Mouse (Mus musculus): ENCODE results near the gene Rnf182. TPM values are rescaled to one million over a fixed set of nuclear protein-coding genes. Genes with fewer than 3 reads are reported as not detected.

Rnf182 gene
- 3.2 and 3.7 TPM in 2 replicates for polyA plus RNA-seq (2014; fragmentation: Nextera tagmentation; extraction: Ambion mirVana)

GRCm38 (mm10) chr13:43615577-43616254 is at the start of gene Rnf182:
Gene Rnf182, plus strand, starts transcription at chr13:43615710.
- no peaks in the 10 kb centered on the region for H3K27me3 ChIP-seq (ENCODE audit: control insufficient read depth, insufficient read depth, low read length)
- H3K9ac ChIP-seq (replicated peaks; ENCODE audit: low read depth, low read length): peak within 1 kb of the TSS; percentile 48
- H3K4me1 ChIP-seq (ENCODE audit: control insufficient read depth, insufficient read depth, low read length): no peaks in the 10 kb centered on the region
- no peaks in the 10 kb centered on the region for H3K36me3 ChIP-seq (ENCODE audit: control insufficient read depth, insufficient read depth, low read length)
- peak within 1 kb of the TSS; percentile 97 for H3K4me2 ChIP-seq (replicated peaks; ENCODE audit: low read depth, low read length)
- H3K27ac ChIP-seq (ENCODE audit: low read length): no peak within 1 kb of the TSS
- no peaks in the 10 kb centered on the region for H3K9me3 ChIP-seq (ENCODE audit: control insufficient read depth, low read depth, low read length)
- 1% methylated on average over 53 of the region's 58 CpGs for WGBS
- peak within 1 kb of the TSS; percentile 64 for H3K4me3 ChIP-seq (ENCODE audit: low read depth, low read length)
- ATAC-seq (ENCODE audit: insufficient number of reproducible peaks, insufficient read depth, low FRiP score, low read depth): peak; percentile 88

GRCm38 (mm10) chr13:43566184-43566583 is 49.3 kb upstream of the Rnf182 start:
- WGBS: 94% methylated on average over 8 of the region's 8 CpGs
- H3K27me3 ChIP-seq (ENCODE audit: control insufficient read depth, insufficient read depth, low read length): no peaks in the 10 kb centered on the region
- no peaks in the 10 kb centered on the region; the same call in 1 of the 2 replicates for H3K9me3 ChIP-seq (ENCODE audit: control insufficient read depth, low read depth, low read length)
- ATAC-seq (ENCODE audit: insufficient number of reproducible peaks, insufficient read depth, low FRiP score, low read depth): no peak
- H3K27ac ChIP-seq (ENCODE audit: low read length): no peak overlapping the region
- 0 out of 2 replicates have a peak, but pooled peaks cover 5% of the 10 kb centered on the region for H3K4me1 ChIP-seq (ENCODE audit: control insufficient read depth, insufficient read depth, low read length)
- no peaks in the 10 kb centered on the region for H3K36me3 ChIP-seq (ENCODE audit: control insufficient read depth, insufficient read depth, low read length)
- no peak overlapping the region for H3K4me2 ChIP-seq (replicated peaks; ENCODE audit: low read depth, low read length)
- no peak overlapping the region for H3K4me3 ChIP-seq (ENCODE audit: low read depth, low read length)
- H3K9ac ChIP-seq (replicated peaks; ENCODE audit: low read depth, low read length): no peak overlapping the region

GRCm38 (mm10) chr13:43567141-43567891 is 48.2 kb upstream of the Rnf182 start:
- H3K9me3 ChIP-seq (ENCODE audit: control insufficient read depth, low read depth, low read length): no peaks in the 10 kb centered on the region; the same call in 1 of the 2 replicates
- WGBS: 70% methylated on average over 23 of the region's 25 CpGs
- H3K4me3 ChIP-seq (ENCODE audit: low read depth, low read length): no peak overlapping the region
- peak overlapping the region; percentile 39; the same call in 1 of the 2 replicates for H3K27ac ChIP-seq (ENCODE audit: low read length)
- H3K36me3 ChIP-seq (ENCODE audit: control insufficient read depth, insufficient read depth, low read length): no peaks in the 10 kb centered on the region
- H3K27me3 ChIP-seq (ENCODE audit: control insufficient read depth, insufficient read depth, low read length): no peaks in the 10 kb centered on the region
- no peak for ATAC-seq (ENCODE audit: insufficient number of reproducible peaks, insufficient read depth, low FRiP score, low read depth)
- no peak overlapping the region for H3K4me2 ChIP-seq (replicated peaks; ENCODE audit: low read depth, low read length)
- 0 out of 2 replicates have a peak, but pooled peaks cover 5% of the 10 kb centered on the region for H3K4me1 ChIP-seq (ENCODE audit: control insufficient read depth, insufficient read depth, low read length)
- no peak overlapping the region for H3K9ac ChIP-seq (replicated peaks; ENCODE audit: low read depth, low read length)

GRCm38 (mm10) chr13:43573979-43574378 is 41.5 kb upstream of the Rnf182 start:
- WGBS: 66% methylated on average over 2 of the region's 2 CpGs
- no peaks in the 10 kb centered on the region for H3K4me1 ChIP-seq (ENCODE audit: control insufficient read depth, insufficient read depth, low read length)
- H3K27ac ChIP-seq (ENCODE audit: low read length): no peak overlapping the region
- H3K9ac ChIP-seq (replicated peaks; ENCODE audit: low read depth, low read length): no peak overlapping the region
- no peaks in the 10 kb centered on the region for H3K36me3 ChIP-seq (ENCODE audit: control insufficient read depth, insufficient read depth, low read length)
- no peaks in the 10 kb centered on the region for H3K27me3 ChIP-seq (ENCODE audit: control insufficient read depth, insufficient read depth, low read length)
- H3K4me2 ChIP-seq (replicated peaks; ENCODE audit: low read depth, low read length): no peak overlapping the region
- no peak overlapping the region for H3K4me3 ChIP-seq (ENCODE audit: low read depth, low read length)
- ATAC-seq (ENCODE audit: insufficient number of reproducible peaks, insufficient read depth, low FRiP score, low read depth): no peak
- H3K9me3 ChIP-seq (ENCODE audit: control insufficient read depth, low read depth, low read length): no peaks in the 10 kb centered on the region; the same call in 1 of the 2 replicates

GRCm38 (mm10) chr13:43575431-43575830 is 40.1 kb upstream of the Rnf182 start:
- H3K9me3 ChIP-seq (ENCODE audit: control insufficient read depth, low read depth, low read length): no peaks in the 10 kb centered on the region; the same call in 1 of the 2 replicates
- no peak overlapping the region for H3K4me3 ChIP-seq (ENCODE audit: low read depth, low read length)
- no peaks in the 10 kb centered on the region for H3K27me3 ChIP-seq (ENCODE audit: control insufficient read depth, insufficient read depth, low read length)
- H3K4me1 ChIP-seq (ENCODE audit: control insufficient read depth, insufficient read depth, low read length): no peaks in the 10 kb centered on the region
- 92% methylated on average over 5 of the region's 5 CpGs for WGBS
- no peak overlapping the region for H3K4me2 ChIP-seq (replicated peaks; ENCODE audit: low read depth, low read length)
- H3K36me3 ChIP-seq (ENCODE audit: control insufficient read depth, insufficient read depth, low read length): no peaks in the 10 kb centered on the region
- H3K27ac ChIP-seq (ENCODE audit: low read length): no peak overlapping the region
- ATAC-seq (ENCODE audit: insufficient number of reproducible peaks, insufficient read depth, low FRiP score, low read depth): no peak
- H3K9ac ChIP-seq (replicated peaks; ENCODE audit: low read depth, low read length): no peak overlapping the region

- no peak overlapping the region for H3K27ac ChIP-seq (ENCODE audit: low read length)
- no peaks in the 10 kb centered on the region for H3K27me3 ChIP-seq (ENCODE audit: control insufficient read depth, insufficient read depth, low read length)
- H3K36me3 ChIP-seq (ENCODE audit: control insufficient read depth, insufficient read depth, low read length): no peaks in the 10 kb centered on the region
- ATAC-seq (ENCODE audit: insufficient number of reproducible peaks, insufficient read depth, low FRiP score, low read depth): no peak
- no peaks in the 10 kb centered on the region for H3K4me1 ChIP-seq (ENCODE audit: control insufficient read depth, insufficient read depth, low read length)
- 68% methylated on average over 5 of the region's 5 CpGs for WGBS
- no peak overlapping the region for H3K4me3 ChIP-seq (ENCODE audit: low read depth, low read length)
- no peak overlapping the region for H3K4me2 ChIP-seq (replicated peaks; ENCODE audit: low read depth, low read length)
- H3K9ac ChIP-seq (replicated peaks; ENCODE audit: low read depth, low read length): no peak overlapping the region
- no peaks in the 10 kb centered on the region for H3K9me3 ChIP-seq (ENCODE audit: control insufficient read depth, low read depth, low read length)
These were observed 38.3 kb upstream of the Rnf182 start for GRCm38 (mm10) chr13:43577254-43577653.

GRCm38 (mm10) chr13:43577766-43578165 is 37.7 kb upstream of the Rnf182 start:
- WGBS: 95% methylated on average over 12 of the region's 12 CpGs
- no peak for ATAC-seq (ENCODE audit: insufficient number of reproducible peaks, insufficient read depth, low FRiP score, low read depth)

GRCm38 (mm10) chr13:43579740-43580139 is 35.8 kb upstream of the Rnf182 start:
- Histone ChIP-seq H3K4me3 (ENCODE audit: low read depth, low read length) (no peak overlapping the region), H3K4me1 (ENCODE audit: control insufficient read depth, insufficient read depth, low read length) (no peaks in the 10 kb centered on the region), H3K9ac (replicated peaks; ENCODE audit: low read depth, low read length) (no peak overlapping the region), H3K27me3 (ENCODE audit: control insufficient read depth, insufficient read depth, low read length) (no peaks in the 10 kb centered on the region), H3K36me3 (ENCODE audit: control insufficient read depth, insufficient read depth, low read length) (no peaks in the 10 kb centered on the region), H3K4me2 (replicated peaks; ENCODE audit: low read depth, low read length) (no peak overlapping the region), H3K9me3 (ENCODE audit: control insufficient read depth, low read depth, low read length) (no peaks in the 10 kb centered on the region), H3K27ac (ENCODE audit: low read length) (no peak overlapping the region)
- no peak for ATAC-seq (ENCODE audit: insufficient number of reproducible peaks, insufficient read depth, low FRiP score, low read depth)
- 22% methylated on average over 18 of the region's 18 CpGs for WGBS

More at GRCm38 (mm10) chr13:43577766-43578165, 37.7 kb upstream of the Rnf182 start:
- H3K4me1 ChIP-seq (ENCODE audit: control insufficient read depth, insufficient read depth, low read length): no peaks in the 10 kb centered on the region
- H3K36me3 ChIP-seq (ENCODE audit: control insufficient read depth, insufficient read depth, low read length): no peaks in the 10 kb centered on the region
- no peaks in the 10 kb centered on the region for H3K9me3 ChIP-seq (ENCODE audit: control insufficient read depth, low read depth, low read length)
- no peaks in the 10 kb centered on the region for H3K27me3 ChIP-seq (ENCODE audit: control insufficient read depth, insufficient read depth, low read length)
- no peak overlapping the region for H3K9ac ChIP-seq (replicated peaks; ENCODE audit: low read depth, low read length)
- H3K4me2 ChIP-seq (replicated peaks; ENCODE audit: low read depth, low read length): no peak overlapping the region
- no peak overlapping the region for H3K27ac ChIP-seq (ENCODE audit: low read length)
- no peak overlapping the region for H3K4me3 ChIP-seq (ENCODE audit: low read depth, low read length)
